Mouse (Mus musculus) liver, adult 2 months (tissue): ENCODE data around the gene Mmel1.

ENCODE experiments used
- CTCF ChIP-seq: fragments of 200-500 bp; IDR thresholded peaks from 2 replicates; pipeline ENCODE4 v1.5.1; 2011; ENCODE audit warnings: low read depth, low read length, control low read depth
- POLR2A ChIP-seq: fragments of 200-500 bp; IDR thresholded peaks from 2 replicates; pipeline ENCODE4 v1.6.1; 2011; ENCODE audit warnings: low read length, control low read depth; ENCODE audit not compliant: insufficient read depth; ENCODE audit errors: extremely low read depth

- TF ChIP-seq POLR2A (no peak), CTCF (no peak)
Observed at GRCm38 (mm10) chr4:154937746-154938145, 68.4 kb downstream of the Mmel1 start.
